Mouse (Mus musculus) MEL (cell line): ENCODE measurements around the gene Zfp689.

ENCODE experiments used
- CHD2 ChIP-seq: IDR thresholded peaks from 2 replicates; pipeline ENCODE4 v1.6.1; 2011; ENCODE audit warnings: low read length, improper control_type of control experiment
- CTCF ChIP-seq, 3 experiments: IDR thresholded peaks in 2 of 3; conservative IDR thresholded peaks in 1 of 3; 2 replicates each; pipeline ENCODE4 v1.5.1; 2011 to 2012; ENCODE audit warnings: low read length in 3 of 3, low read depth in 2 of 3, mild to moderate bottlenecking in 2 of 3, improper control_type of control experiment in 1 of 3, inconsistent platforms in 1 of 3, mixed read lengths in 1 of 3, moderate library complexity in 1 of 3; ENCODE audit not compliant: control insufficient read depth in 1 of 3, insufficient read depth in 1 of 3, poor library complexity in 1 of 3, severe bottlenecking in 1 of 3
- MAX ChIP-seq: IDR thresholded peaks from 2 replicates; pipeline ENCODE4 v1.6.1; 2011; ENCODE audit warnings: low read length, improper control_type of control experiment
- MAZ ChIP-seq: IDR thresholded peaks from 2 replicates; pipeline ENCODE4 v1.6.1; 2012; ENCODE audit warnings: low read depth, mild to moderate bottlenecking, inconsistent platforms, low read length, improper control_type of control experiment
- RAD21 ChIP-seq: IDR thresholded peaks from 2 replicates; pipeline ENCODE4 v1.6.1; 2011; ENCODE audit warnings: mild to moderate bottlenecking, low read depth, low read length, improper control_type of control experiment
- TBP ChIP-seq: IDR thresholded peaks from 2 replicates; pipeline ENCODE4 v1.8.0; 2011; ENCODE audit warnings: low read depth, low read length, improper control_type of control experiment
- TCF12 ChIP-seq: IDR thresholded peaks from 2 replicates; pipeline ENCODE4 v1.6.1; 2014; ENCODE audit warnings: low read depth, mild to moderate bottlenecking, inconsistent platforms, low read length, improper control_type of control experiment, moderate library complexity
- ZC3H11A ChIP-seq: IDR thresholded peaks from 2 replicates; pipeline ENCODE4 v1.6.1; 2012; ENCODE audit warnings: low read depth, mild to moderate bottlenecking, inconsistent platforms, low read length, improper control_type of control experiment
- ZKSCAN1 ChIP-seq: IDR thresholded peaks from 2 replicates; pipeline ENCODE4 v1.6.1; 2012; ENCODE audit warnings: low read depth, mild to moderate bottlenecking, inconsistent platforms, low read length, improper control_type of control experiment, moderate library complexity
- ZNF384 ChIP-seq: IDR thresholded peaks from 2 replicates; pipeline ENCODE4 v1.6.1; 2012; ENCODE audit warnings: low read depth, mild to moderate bottlenecking, inconsistent platforms, low read length, improper control_type of control experiment

DNA sequence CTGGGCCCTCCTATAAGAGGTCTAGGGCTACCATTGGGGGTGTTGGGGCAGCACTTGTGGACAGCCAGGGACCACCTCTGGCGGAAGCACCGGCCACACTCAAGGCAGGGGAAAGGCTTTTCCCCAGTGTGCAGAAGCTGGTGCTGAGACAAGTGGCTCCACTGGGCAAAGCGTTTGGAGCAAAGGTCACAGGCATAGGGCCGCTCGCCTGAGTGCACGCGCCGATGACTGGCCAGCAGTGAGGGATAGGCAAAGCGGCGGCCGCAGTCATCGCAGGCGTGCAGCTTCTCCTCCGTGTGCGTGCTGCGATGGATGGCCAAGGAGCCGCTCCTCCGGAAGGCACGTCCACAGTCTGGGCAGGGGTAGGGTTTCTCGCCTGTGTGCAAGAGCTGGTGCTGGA, 5.0 kb downstream of the Zfp689 start:
- no peak for TF ChIP-seq TBP
- TF ChIP-seq MAZ: no peak
- TF ChIP-seq TCF12: no peak
- no peak for TF ChIP-seq CTCF (IDR thresholded peaks at IDR 0.05 in 2 of 3, conservative IDR thresholded peaks at IDR 0.05 in 1 of 3; ENCODE audit: control insufficient read depth in 1 of 3, insufficient read depth in 1 of 3, low read depth in 2 of 3, low read length in 3 of 3, poor library complexity in 1 of 3, severe bottlenecking in 1 of 3)
- TF ChIP-seq CHD2: no peak
- no peak for TF ChIP-seq ZKSCAN1
- TF ChIP-seq MAX: no peak
- TF ChIP-seq ZC3H11A: no peak
- TF ChIP-seq RAD21: no peak
- no peak for TF ChIP-seq ZNF384
